Mouse (Mus musculus): ENCODE measurements around the gene Sfrp5.

Sfrp5 gene

GRCm38 (mm10) chr19:42201696-42202381 lies at the start of gene Sfrp5:
Gene Sfrp5 (minus strand): TSS chr19:42202252.
- no peak for DNase-seq (ENCODE audit: low read depth)

GRCm38 (mm10) chr19:42249976-42250914 lies 48.2 kb upstream of the Sfrp5 start:
- DNase-seq (ENCODE audit: low read depth) = no peak

- no peak for DNase-seq (ENCODE audit: low read depth)
These were observed 45.5 kb upstream of the Sfrp5 start, which contains the start of gene Golga7b for GRCm38 (mm10) chr19:42247519-42247918. Gene Golga7b (plus strand): TSS chr19:42247574.

- no peak for DNase-seq (ENCODE audit: low read depth)
These were observed 44.6 kb upstream of the Sfrp5 start for GRCm38 (mm10) chr19:42246626-42247025.

- no peak for DNase-seq (ENCODE audit: low read depth)
These were observed 41.3 kb upstream of the Sfrp5 start for GRCm38 (mm10) chr19:42243401-42243800.

GRCm38 (mm10) chr19:42240881-42241280 lies 38.8 kb upstream of the Sfrp5 start:
- no peak for DNase-seq (ENCODE audit: low read depth)

- no peak for DNase-seq (ENCODE audit: low read depth)
These were observed 36.3 kb upstream of the Sfrp5 start for GRCm38 (mm10) chr19:42238341-42238715.

- DNase-seq (ENCODE audit: low read depth) = no peak
These were observed 35.7 kb upstream of the Sfrp5 start for GRCm38 (mm10) chr19:42237602-42238340.

- DNase-seq (ENCODE audit: low read depth) = no peak
These were observed 28.9 kb upstream of the Sfrp5 start for GRCm38 (mm10) chr19:42230986-42231385.

- peak; percentile 28 for DNase-seq (ENCODE audit: low read depth)
These were observed 28.2 kb upstream of the Sfrp5 start for GRCm38 (mm10) chr19:42230288-42230568.

- no peak for DNase-seq (ENCODE audit: low read depth)
These were observed 27.6 kb upstream of the Sfrp5 start for GRCm38 (mm10) chr19:42229499-42230287.

GRCm38 (mm10) chr19:42226451-42226850 lies 24.4 kb upstream of the Sfrp5 start:
- no peak for DNase-seq (ENCODE audit: low read depth)

- no peak for DNase-seq (ENCODE audit: low read depth)
These were observed 15.3 kb upstream of the Sfrp5 start for GRCm38 (mm10) chr19:42217374-42217763.

- DNase-seq (ENCODE audit: low read depth) = no peak
These were observed 14.8 kb upstream of the Sfrp5 start for GRCm38 (mm10) chr19:42216699-42217373.

GRCm38 (mm10) chr19:42214601-42215000 lies 12.5 kb upstream of the Sfrp5 start:
- no peak for DNase-seq (ENCODE audit: low read depth)

- no peak for DNase-seq (ENCODE audit: low read depth)
These were observed 9.9 kb upstream of the Sfrp5 start for GRCm38 (mm10) chr19:42211936-42212335.

- DNase-seq (ENCODE audit: low read depth) = no peak
These were observed 7.9 kb upstream of the Sfrp5 start for GRCm38 (mm10) chr19:42209976-42210375.

GRCm38 (mm10) chr19:42209485-42209884 lies 7.4 kb upstream of the Sfrp5 start:
- DNase-seq (ENCODE audit: low read depth) = no peak

GRCm38 (mm10) chr19:42205201-42205600 lies 3.1 kb upstream of the Sfrp5 start:
- DNase-seq (ENCODE audit: low read depth) = no peak

- DNase-seq (ENCODE audit: low read depth) = no peak
These were observed 2.3 kb upstream of the Sfrp5 start for GRCm38 (mm10) chr19:42204306-42204705.

GRCm38 (mm10) chr19:42202467-42202866 lies 415 bp upstream of the Sfrp5 start:
- no peak for DNase-seq (ENCODE audit: low read depth)

All from c-Kit-positive CD71-positive TER-119-negative erythroid progenitor cells, embryonic 14.5 days (primary cell).